Mouse (Mus musculus) left cerebral cortex, adult 9 months (tissue): ENCODE results near the gene Tcam1.
"Not testable (repeated sequence)": the region's sequence is repeated elsewhere in the genome, so short reads cannot be mapped to it uniquely, and the experiment has no call there.

Experiments
- DNase-seq, 2 experiments: peaks; one replicate each; pipeline ENCODE4 v3.0.0; 2022; ENCODE audit warnings: low spot score in 2 of 2

Tcam1 gene

DNA sequence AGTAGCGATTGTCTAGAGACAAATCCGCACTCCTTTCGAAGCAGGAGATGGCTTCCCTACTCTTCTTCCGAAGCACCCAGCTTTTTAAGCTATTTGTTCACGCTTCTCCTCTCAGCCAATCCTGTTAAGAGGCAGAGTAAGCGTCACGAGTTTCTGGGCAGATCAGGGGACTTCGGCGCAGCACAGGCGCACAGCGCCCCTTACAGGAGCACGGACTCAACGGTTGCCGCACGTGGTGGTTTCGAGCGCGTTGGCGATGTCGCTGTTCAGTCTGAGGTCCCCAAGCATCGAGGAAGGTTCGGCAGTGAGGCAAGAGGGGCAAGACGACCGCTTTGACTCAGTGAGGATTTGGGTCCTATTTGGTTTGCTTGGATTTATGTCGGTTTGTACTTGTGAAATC is at the start of gene Tcam1:
Tcam1 (plus strand) TSS at position 219 of the 400 bp plus-strand sequence.
- DNase-seq, result peak; percentile 75 to 96

DNA sequence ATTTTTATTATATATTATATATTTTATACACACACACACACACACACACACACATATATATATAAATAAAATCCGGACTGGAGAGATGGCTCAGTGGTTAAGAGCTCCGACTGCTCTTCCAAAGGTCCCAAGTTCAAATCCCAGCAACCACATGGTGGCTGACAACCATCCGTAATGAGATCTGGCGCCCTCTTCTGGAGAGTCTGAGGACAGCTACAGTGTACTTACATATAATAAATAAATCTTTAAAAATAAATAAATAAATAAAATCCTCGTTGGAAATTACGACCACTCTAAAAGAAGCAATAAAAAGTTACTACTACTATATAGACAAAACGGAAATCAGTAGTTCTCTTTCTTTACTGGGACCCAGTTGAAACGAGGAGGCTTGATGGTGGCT is 42.5 kb upstream of the Tcam1 start:
- DNase-seq, result not testable (repeated sequence)

DNA sequence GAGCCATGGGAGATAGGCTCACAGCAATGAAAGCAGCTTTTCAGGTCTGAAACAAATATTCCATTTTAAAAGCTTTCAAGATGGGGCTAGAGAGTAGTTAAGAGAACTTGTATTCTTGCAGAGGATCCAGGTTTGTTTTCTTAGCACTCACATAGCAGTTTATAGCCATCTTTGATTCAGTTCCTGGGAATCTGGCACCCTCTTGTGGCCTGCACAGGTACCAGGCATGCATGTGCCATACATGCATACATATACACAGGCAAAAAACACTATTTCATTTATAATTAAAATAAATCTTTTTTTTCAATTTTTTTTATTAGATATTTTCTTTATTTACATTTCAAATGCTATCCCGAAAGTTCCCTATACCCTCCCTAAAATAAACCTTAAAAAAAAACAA is 29.6 kb upstream of the Tcam1 start:
- no peak for DNase-seq

DNA sequence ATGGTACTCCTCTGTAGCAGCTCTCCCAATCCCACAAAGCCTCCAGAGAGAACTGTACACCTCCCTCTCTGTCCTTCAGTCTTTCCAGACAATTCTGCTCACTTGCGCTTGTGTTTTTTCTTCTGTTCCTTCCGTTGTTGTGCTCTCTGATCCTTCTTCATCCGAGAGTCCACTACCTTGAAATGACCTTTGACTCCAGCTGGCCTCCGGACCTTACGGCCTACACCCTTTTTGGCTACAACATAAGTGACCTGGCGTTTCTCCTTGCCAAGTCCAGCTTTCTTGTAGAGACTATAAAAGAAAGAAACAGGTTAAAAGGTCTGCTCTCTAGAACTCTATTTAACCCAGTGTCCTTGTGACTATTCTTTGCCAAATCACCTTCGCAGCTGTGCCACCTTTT is 27.1 kb upstream of the Tcam1 start:
- DNase-seq, result no peak

DNA sequence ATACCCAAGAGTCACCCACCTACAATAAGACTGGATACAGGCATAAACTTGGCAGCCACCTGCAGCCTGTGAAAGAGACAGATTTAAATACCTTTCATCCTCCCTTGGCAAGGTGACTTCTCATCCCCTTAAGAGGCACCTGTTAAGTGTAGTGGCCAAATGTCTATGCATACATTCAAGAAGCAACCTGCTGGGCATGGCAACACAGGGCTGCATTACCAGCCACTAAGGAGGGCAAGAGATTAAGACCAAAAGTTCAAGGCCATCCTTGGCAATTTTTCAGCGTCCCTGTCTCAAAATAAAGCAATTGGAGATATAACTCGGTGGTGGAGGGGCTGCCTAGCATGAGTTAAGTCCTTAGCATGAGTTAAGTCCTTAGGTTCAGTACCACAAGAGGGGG is 21.7 kb upstream of the Tcam1 start:
- no peak for DNase-seq

DNA sequence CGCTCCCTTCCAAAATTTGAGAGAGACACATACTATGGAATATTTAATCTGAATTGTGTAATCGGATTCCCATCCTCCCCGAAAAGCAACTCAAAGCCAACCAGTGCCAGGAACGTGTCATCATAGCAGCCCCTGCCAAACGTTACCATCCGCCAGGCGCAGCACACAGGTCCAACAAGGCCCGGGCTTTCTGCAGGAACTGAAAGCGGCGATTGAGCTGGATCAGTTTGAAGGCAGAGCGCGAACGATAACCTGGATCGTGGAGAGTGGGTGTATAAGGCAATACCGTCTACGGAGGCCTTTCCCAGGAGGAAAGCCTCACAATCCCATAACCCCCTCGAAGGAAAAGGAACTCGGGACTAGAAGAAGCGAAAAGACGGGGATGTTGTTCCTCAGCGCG is 21.3 kb upstream of the Tcam1 start:
- no peak for DNase-seq

DNA sequence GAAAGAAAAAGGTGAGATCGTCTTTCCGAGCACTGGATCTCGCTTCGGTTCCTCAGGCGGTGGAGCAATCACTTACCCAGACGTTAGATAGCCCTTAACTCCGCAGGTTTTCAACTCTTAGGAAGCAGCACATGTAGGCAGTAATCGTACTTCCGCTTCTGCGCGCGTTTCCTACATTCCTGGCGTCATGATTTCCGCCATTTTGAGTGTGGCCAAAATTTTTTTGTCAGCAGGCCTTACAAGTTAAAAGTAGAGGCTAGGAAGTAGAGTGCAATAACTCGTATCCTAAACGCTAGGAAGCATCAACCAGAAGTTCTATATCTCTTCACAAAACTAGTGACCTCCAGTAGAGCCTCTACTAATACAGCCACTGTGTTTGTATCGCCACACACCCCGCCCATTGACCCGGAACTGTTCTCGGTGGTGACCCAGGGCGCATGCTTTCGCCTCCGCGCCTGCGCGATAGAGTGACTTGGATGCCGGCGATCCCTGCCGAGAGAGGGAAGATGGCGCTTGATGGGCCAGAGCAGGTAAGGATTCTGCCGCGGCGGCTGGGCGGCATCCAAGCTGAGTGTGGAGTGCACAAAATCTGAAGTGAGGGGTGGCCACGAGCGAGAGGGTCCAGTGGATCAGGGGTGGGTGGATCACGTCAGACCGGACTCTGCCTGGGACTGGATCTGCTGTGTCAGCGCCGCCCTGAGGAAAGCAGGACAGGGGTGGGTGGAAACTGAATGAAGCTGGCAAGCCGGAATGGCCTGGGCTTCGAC is 20.6 kb upstream of the Tcam1 start, which contains the start of the genes Ftsj3 and Psmc5:
Ftsj3 (minus strand) TSS at position 395 of the 767 bp plus-strand sequence.
Psmc5 (plus strand) TSS at position 470 of the 767 bp plus-strand sequence.
- DNase-seq, result peak; percentile 92 to 99

DNA sequence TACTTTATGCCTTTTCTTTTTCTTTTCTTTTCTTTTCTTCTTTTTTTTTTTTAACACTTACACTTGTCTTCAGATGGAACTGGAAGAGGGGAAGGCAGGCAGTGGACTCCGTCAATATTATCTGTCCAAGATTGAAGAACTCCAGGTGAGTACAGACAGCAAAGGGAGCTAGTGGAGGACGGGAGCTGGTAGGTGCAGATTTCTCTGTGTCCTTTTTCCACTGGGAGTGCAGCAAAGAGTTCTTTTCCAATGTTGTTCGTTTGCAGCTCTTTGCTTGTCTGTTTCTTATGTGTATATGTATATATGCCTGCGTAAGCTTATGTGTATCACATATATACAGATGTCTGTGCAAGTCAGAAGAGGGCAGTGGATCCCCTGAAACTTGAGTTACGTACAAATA is 19.7 kb upstream of the Tcam1 start:
- no peak for DNase-seq

DNA sequence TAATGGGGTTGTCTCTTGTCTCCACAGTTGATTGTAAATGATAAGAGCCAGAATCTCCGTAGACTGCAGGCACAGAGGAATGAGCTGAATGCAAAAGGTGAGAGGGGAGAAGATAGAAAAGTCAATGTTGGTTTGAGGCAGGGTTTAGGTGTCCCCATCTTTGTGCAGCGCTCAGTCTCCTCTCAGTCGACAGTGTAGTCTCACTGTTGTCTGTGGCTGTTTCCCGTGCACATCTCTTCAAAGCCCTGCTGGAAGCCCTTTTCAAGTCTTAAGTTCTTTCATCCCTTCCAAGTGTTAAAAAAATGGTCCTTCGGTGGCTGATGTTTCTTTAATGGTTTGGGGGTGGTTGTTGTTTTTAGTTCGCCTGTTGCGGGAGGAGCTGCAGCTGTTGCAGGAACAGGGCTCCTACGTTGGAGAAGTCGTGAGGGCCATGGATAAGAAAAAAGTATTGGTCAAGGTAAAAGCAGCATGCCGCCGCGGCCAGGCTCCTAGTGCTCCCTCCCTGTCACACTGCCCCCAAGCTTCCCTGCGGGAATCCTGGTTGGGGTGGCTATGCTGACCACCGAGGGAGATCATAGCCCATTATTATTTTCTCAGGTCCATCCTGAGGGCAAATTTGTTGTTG is 15.5 kb upstream of the Tcam1 start:
- no peak for DNase-seq

DNA sequence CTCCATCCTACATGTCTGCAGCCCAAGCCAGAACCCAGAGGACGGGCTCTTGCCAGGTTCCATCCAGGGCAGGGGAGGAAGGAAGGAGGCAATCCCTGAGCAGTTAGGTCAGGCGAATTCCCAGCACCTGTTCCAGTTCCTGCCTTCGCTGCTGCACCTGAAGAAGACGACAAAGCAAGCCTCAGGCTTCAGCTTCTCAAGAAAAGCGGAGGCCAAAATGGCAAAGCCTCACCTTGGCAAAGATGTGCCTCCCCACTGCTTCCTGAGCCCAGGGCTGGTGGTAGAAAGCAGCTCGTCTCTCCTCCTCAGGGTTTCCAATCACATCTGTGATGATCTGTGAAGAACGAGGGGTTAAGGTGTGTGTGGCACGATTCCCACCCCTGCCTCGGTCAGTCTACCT is 12.5 kb upstream of the Tcam1 start:
- DNase-seq, result no peak

DNA sequence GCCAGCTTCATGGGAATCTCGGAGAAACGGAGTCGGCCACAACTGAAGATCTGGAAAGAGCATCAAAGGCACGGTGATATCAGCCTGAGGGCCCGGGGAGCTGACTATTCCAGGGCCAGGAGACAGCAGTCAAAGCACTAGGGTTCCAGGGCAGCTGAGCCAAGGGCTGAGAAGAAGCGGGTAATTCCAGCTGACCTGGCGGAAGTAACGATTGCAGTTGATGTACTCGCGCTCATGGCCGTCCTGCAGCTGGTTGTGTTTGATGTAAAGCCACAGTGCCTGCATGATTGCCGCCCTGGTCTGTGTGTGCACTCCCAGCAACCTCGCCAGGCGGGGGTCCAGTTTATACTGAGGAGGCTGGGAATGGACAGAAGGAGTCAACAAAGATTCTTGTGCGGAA is 11.5 kb upstream of the Tcam1 start:
- DNase-seq, result no peak

DNA sequence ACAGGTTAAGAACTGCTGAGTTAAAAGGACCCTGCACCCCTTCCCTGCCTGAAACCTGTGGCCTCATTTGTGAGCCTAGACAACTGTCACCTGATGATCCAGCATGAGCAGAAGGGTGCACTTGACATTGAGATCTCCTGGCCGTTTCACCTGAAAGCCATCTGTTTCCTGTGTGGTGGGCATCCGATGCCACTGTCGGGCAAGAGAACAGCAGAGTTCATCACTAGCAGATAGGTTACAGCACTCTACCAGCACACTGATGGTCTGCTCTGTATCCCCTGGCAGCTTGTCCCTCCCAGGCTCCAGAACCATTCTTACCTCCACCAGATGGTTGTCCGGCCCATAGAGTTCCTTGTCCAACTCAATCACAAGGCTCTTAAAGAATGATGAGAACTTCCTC is 10.9 kb upstream of the Tcam1 start:
- no peak for DNase-seq

DNA sequence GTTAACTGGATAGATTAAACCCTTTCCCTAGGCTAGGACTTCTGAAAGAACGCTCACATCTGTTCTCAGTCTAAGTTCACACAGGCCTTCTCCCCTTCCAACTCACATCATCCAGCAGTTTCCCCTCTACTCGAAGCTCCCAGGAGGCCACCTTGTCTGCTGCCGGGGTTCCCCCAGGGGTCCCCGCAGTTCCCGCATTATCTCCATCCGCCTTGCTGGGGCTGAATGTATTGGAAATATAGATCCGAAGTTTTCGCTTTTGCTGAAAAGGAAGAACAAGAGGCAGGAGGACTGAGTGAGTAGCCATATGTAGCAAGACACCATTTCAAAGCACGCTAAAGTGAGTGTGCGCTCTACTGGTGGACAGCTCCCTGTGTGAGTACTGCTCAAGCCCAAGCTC is 10.0 kb upstream of the Tcam1 start:
- DNase-seq, result no peak

DNA sequence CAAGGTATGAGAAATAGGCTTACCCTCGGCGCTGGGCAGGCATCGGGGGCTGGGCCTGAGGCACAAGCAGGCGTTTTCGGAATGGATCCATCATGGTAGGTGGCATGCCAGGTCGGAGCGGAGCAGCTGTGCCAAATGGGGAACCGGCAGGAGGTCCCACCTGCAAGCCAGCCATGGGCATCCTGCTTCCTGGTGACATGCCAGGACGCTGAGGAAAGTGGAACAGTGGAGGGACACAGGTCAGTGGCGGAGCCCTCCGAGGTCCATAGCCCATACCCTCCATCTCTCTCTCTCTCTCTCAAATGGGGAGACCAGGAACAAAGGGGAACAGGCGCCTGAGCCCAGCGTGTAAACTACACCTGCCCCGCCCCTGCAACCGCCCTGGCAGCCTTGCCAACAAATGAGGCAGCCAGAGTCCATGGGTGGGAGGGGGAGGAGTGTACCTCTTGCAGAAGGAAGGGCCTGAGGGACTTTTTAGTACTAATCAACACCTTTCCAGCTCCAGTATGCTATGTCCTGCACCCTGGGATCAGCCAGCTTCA is 9.1 kb upstream of the Tcam1 start:
- no peak for DNase-seq

DNA sequence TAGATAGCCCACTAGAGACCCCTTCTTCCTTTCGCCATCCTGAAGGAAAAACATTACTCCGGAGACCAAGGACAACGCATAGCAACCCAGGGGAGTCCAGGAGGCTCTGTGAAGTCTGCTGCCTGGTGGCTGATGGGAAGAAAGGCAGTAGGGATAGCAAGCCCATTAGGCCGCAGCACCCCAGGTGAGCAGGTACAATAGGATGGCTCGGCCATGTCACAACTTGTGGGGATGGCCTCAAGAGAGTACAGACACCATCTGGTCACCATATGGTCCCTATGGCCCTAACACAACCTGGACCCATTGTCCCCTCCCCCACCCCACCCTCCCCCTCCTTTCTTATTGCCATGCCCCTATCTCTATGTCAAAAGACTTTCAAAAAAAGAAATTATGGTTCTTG is 8.6 kb upstream of the Tcam1 start:
- DNase-seq, result no peak

DNA sequence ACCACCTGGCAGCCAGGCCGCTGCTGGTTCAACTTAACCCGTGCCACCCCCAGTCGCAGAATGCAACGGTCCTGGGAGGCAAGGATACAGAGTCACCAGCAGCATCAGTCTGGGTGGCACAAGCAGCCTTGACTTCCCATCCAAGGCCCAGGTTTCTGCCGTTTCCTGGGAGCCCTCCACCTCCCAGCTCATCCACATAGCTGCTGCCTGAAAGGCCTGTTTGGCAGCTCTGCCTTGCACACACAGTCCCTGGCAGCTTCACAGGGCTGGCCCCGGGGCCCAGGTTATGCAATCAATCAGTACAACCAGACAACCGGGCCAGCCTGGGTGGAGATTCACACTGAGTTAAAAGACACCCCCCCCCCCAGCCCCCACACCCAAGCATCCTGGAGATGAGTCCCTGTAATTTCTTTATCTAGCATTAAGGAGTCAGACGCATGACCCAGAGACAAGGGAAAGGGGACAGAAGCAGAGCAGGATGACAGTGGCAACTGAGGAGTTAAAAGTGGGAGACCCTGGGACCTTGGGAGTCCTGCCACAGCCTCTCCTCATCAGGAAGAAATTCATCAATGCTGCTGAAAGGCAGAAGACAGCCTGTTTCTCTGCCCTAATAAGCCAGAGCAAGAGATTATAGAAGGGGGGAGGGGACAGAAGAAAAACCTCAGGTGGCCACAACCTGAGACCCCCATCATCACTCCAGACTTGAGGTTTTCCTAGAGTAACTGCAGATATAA is 8.0 kb upstream of the Tcam1 start:
- DNase-seq, result no peak

DNA sequence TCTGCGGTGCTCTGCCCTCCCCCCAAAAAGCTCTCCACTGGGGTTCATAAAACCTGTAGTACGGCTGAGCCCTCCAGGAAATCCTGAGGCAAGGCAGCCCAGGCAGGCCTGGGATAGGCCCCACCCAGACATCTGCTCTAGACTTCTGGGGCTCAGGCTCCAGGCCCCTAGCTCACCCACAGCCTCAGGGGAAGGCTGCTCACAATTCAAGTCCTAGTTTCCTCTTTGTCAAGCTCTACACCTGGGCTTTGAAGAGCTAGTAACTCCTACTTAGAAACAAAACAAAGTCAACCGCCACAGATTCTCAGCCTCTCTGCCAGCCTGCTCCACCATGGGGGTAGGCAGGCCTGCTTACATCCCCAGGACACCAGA is 7.4 kb upstream of the Tcam1 start:
- DNase-seq, result no peak

DNA sequence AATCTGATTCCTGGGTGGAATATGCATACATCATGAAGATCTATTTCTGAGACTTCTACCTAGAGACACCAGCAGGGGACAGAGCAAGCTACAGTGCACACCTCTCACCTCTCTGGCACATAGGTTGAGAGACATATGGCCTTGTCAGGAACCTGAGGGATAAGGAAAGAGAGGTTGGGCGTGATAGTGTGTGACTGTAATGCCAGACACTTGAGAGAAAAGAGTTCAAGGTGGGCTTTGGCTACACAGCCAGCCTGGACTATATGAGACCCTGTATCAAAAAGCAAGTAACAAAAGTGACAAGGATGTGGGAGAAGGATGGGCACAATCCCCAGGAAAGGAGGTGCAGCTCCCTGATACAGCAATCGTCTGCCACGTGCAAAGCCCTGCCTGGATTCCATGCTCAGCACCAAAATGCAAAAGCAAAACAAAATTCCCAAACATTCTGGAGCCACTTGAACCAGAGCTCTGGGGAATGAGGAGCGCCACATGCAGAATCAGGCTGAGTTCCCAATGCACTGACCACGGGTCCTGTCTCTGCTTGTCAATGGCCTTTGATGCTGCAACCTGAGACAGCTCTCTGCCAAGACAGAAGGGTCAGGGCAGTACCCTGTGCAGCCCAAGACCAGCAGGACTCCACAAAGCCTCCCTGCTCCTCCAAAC is 5.2 kb upstream of the Tcam1 start:
- DNase-seq, result no peak

DNA sequence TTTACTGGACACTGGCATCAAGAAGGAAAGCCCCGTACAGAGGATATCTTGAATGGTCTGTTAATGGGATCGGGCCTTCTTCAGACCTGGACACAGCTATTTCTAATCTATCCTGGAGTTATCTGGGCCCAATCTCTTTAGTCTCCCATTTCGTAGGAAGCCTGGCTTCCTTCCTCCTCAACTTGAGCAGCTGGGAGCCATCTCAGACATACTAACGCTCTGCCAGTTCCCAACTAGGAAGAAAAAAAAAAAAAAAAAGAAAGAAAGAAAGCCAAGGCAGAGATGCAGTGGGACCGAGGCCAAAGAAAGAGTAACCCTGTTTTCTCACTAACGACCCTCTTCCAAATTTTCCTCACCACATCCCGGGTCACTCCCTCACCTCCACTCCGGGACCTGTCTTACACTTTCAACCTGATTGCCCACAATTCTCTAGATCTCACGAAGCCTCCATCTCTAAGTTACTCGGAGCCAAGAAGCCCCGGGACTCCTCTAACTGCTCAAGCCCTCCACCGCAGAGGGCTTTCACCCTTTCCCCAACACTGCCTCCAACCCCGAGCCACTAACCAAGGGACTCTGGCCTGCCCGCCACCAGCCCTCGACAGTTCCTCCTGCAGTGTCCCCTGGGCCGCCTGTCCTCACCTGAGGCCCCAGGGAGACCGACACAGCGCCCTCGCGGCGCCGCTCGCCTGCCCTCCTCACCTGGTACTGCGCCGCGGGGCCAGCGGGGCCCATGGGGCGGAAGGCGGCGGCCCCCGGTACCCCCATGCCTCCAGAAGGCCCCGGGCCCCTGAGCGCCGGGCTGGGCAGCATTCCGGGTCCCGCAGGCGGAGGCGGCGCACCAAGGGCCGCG is 4.5 kb upstream of the Tcam1 start:
- DNase-seq, result no peak

DNA sequence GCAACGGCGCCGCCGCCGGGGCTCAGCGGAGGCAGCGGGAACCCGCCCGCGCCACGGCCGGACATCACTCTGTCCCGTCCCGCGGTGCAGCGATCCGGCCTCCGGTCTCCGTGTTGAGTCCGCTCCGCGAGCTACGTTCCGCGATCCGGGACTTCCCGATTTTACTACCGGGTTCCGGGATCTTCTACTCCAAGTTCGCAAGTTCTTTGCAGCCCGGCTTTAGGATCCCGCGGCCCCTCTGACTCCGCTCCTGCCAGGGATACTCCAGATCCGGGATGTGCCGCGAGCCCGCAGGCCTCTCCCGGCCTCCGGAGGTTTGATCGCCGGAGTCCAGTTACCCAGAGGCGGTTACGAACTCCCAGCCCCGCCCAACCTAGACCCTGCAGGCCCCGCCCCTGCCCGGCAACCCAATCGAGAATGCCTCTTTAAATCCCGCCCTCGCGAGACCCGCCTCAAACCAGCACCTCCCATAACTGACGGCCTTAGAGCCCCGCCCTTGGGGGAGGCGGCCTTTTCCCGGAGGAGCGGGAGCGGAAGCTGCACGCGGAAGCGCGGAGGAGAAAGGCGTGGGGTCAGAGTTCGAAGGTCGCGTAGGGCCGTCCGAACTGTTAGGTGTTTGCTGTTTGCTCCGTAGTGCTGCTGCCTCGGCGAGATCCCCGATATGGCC is 3.7 kb upstream of the Tcam1 start, which contains the start of gene Smarcd2:
Smarcd2 (minus strand) TSS at position 329 of the 667 bp plus-strand sequence.
- peak; percentile 99 for DNase-seq
